ENCODE assay signal across 8 mouse cellular contexts in the genomic region with DNA sequence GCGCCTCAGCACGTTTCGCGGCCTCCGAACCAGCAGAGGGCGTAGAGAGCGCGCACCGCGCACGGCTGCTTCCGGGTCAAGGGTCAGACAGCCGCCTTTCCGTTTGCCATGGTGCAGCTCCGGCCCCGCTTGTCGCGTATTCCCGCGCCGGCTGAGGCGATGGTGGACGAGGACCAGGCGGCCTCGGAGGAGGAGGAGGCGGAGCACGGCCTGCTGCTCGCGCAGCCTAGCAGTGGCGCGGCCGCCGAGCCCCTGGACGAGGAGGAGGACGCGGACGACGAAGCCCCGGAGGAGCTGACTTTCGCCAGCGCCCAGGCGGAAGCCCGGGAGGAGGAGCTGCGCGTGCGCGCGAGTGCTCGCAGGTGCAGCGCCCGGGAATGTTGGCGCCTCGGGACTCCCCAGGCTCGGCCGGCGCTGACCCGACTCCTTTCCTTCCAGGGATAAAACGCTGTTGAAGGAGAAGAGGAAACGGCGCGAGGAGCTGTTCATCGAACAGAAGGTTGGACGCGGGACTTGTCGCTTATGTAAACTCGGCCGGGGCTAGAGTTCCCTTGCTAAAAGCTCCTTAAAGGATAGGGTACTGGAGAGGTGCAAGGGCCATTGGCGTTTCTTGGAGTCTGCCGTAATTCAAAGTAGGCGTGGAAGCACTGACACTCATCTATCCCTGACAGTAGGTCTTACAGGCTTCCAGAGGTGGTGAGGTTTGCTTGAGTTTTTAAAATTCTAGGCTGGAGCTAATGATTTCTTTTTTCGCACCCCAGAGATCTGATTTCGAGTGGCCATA. TPM values are rescaled to one million over a fixed set of nuclear protein-coding genes. Genes with fewer than 3 reads are reported as not detected.
DNase-seq lines count a peak whose midpoint lies in the region; ATAC-seq and TF ChIP-seq lines count a peak whose summit lies in the region.

A gene (plus strand): TSS at position 94 of the 784 bp plus-strand sequence.

- no peaks in the 10 kb centered on the region for H3K9me3 ChIP-seq in CH12.LX (replicated peaks; ENCODE audit: low read length)
- no peaks in the 10 kb centered on the region for H3K9me3 ChIP-seq in forebrain, embryonic 12.5 days
- no peaks in the 10 kb centered on the region for H3K9me3 ChIP-seq in heart, postnatal 0 days (replicated peaks; ENCODE audit: control insufficient read depth, low read length)
- no peaks in the 10 kb centered on the region for H3K9me3 ChIP-seq in liver, embryonic 16.5 days (replicated peaks; ENCODE audit: control insufficient read depth, low read length)
- H3K9me3 ChIP-seq in neural tube, embryonic 13.5 days: no peaks in the 10 kb centered on the region

- ATAC-seq in forebrain, embryonic 12.5 days (ENCODE audit: low FRiP score): peak; percentile 93
- ATAC-seq in heart, postnatal 0 days (ENCODE audit: insufficient read depth, low read depth): peak; percentile 96
- peak; percentile 94 for ATAC-seq in liver, embryonic 16.5 days (ENCODE audit: low read depth)
- ATAC-seq in neural tube, embryonic 13.5 days (ENCODE audit: low read depth): peak; percentile 94

- in situ Hi-C loops in CH12.LX (cut with MboI; ENCODE audit: low pct_ligation_motif_present, low pct_unique_long_range_greater_than_20kb, low sequenced_read_pairs): no loop called here

- dilution Hi-C loops in CH12.LX (cut with MboI; ENCODE audit: extremely low pct_ligation_motif_present, extremely low pct_unique_long_range_greater_than_20kb, low sequenced_read_pairs): no loop called here

- no peak for TF ChIP-seq EP300 in CH12.LX (IDR thresholded peaks at IDR 0.05; ENCODE audit: low read length)
- TF ChIP-seq EP300 in heart, postnatal 0 days (IDR thresholded peaks at IDR 0.05; ENCODE audit: low read depth): no peak

- H3K27me3 ChIP-seq in CH12.LX (replicated peaks): no peaks in the 10 kb centered on the region
- no peaks in the 10 kb centered on the region for H3K27me3 ChIP-seq in forebrain, embryonic 12.5 days
- no peaks in the 10 kb centered on the region for H3K27me3 ChIP-seq in heart, postnatal 0 days (ENCODE audit: control insufficient read depth, insufficient read depth, low read length)
- no peaks in the 10 kb centered on the region for H3K27me3 ChIP-seq in liver, embryonic 16.5 days (ENCODE audit: control insufficient read depth, insufficient read depth, low read depth, low read length)
- no peaks in the 10 kb centered on the region for H3K27me3 ChIP-seq in neural tube, embryonic 13.5 days
- no peaks in the 10 kb centered on the region for H3K27me3 ChIP-seq in testis, adult 2 months (ENCODE audit: control insufficient read depth, insufficient read depth, low read length)

- H3K9ac ChIP-seq in CH12.LX (ENCODE audit: insufficient read depth, low read depth): peak within 1 kb of the TSS; percentile 84
- H3K9ac ChIP-seq in forebrain, embryonic 12.5 days: peak within 1 kb of the TSS; percentile 86
- H3K9ac ChIP-seq in heart, postnatal 0 days (replicated peaks; ENCODE audit: low read depth, low read length): peak within 1 kb of the TSS; percentile 82
- H3K9ac ChIP-seq in liver, embryonic 16.5 days (ENCODE audit: low read depth, low read length): peak within 1 kb of the TSS; percentile 92
- peak within 1 kb of the TSS; percentile 93 for H3K9ac ChIP-seq in neural tube, embryonic 13.5 days

- peak within 1 kb of the TSS; percentile 80 to 81 (median 81) for H3K4me3 ChIP-seq in CH12.LX (replicated peaks in 1 of 3; ENCODE audit: low read depth in 2 of 3, low read length in 2 of 3, poor library complexity in 1 of 3)
- peak within 1 kb of the TSS; percentile 90 for H3K4me3 ChIP-seq in forebrain, embryonic 12.5 days (replicated peaks)
- peak within 1 kb of the TSS; percentile 82 for H3K4me3 ChIP-seq in heart, postnatal 0 days (ENCODE audit: low read depth, low read length)
- peak within 1 kb of the TSS; percentile 96 for H3K4me3 ChIP-seq in liver, embryonic 16.5 days (ENCODE audit: low read depth, low read length)
- peak within 1 kb of the TSS; percentile 86 for H3K4me3 ChIP-seq in neural tube, embryonic 13.5 days
- peak within 1 kb of the TSS; percentile 96 for H3K4me3 ChIP-seq in testis, adult 2 months (ENCODE audit: control insufficient read depth, low read depth, low read length)

- peak within 1 kb of the TSS; percentile 79 for H3K27ac ChIP-seq in CH12.LX (ENCODE audit: insufficient read depth, low read depth)
- peak within 1 kb of the TSS; percentile 97 for H3K27ac ChIP-seq in forebrain, embryonic 12.5 days
- peak within 1 kb of the TSS; percentile 94 for H3K27ac ChIP-seq in heart, postnatal 0 days (ENCODE audit: low read depth)
- peak within 1 kb of the TSS; percentile 93 for H3K27ac ChIP-seq in liver, embryonic 16.5 days (ENCODE audit: low read length)
- H3K27ac ChIP-seq in neural tube, embryonic 13.5 days (replicated peaks): peak within 1 kb of the TSS; percentile 97
- H3K27ac ChIP-seq in testis, adult 2 months (ENCODE audit: control insufficient read depth, insufficient read depth, low read depth, low read length): peak within 1 kb of the TSS; percentile 98

- peaks cover 15% of the 10 kb centered on the region for H3K79me2 ChIP-seq in CH12.LX (replicated peaks; ENCODE audit: control insufficient read depth, extremely low read depth, insufficient read depth, poor library complexity, severe bottlenecking)

- WGBS in forebrain, embryonic 12.5 days: 1% methylated on average over 69 of the region's 72 CpGs
- WGBS in heart, postnatal 0 days: 2% methylated on average over 70 of the region's 72 CpGs
- WGBS in liver, embryonic 16.5 days (ENCODE audit: insufficient replicate concordance): under 1% methylated on average over 71 of the region's 72 CpGs
- 4% methylated on average over 69 of the region's 72 CpGs for WGBS in neural tube, embryonic 13.5 days

- H3K4me2 ChIP-seq in CH12.LX (ENCODE audit: insufficient read depth, low read depth, poor library complexity, severe bottlenecking): peak within 1 kb of the TSS; percentile 90
- peak within 1 kb of the TSS; percentile 78 for H3K4me2 ChIP-seq in forebrain, embryonic 12.5 days
- peak within 1 kb of the TSS; percentile 71 for H3K4me2 ChIP-seq in heart, postnatal 0 days (ENCODE audit: low read depth, low read length)
- peak within 1 kb of the TSS; percentile 78 for H3K4me2 ChIP-seq in liver, embryonic 16.5 days (ENCODE audit: low read depth, low read length)
- peak within 1 kb of the TSS; percentile 86 for H3K4me2 ChIP-seq in neural tube, embryonic 13.5 days

- TF ChIP-seq RAD21 in CH12.LX (IDR thresholded peaks at IDR 0.05; ENCODE audit: low read depth, low read length): no peak

- DNase-seq in CH12.LX (ENCODE audit: extremely low read depth): peak; percentile 89
- peak; percentile 86 for DNase-seq in c-Kit-positive CD71-positive TER-119-negative erythroid progenitor cells, embryonic 14.5 days (ENCODE audit: low read depth)
- peak; percentile 91 for DNase-seq in heart, postnatal 0 days (ENCODE audit: low spot score)
- peak; percentile 98 for DNase-seq in kidney, postnatal 4 days

- peaks cover 16 to 46% of the 10 kb centered on the region in 2 experiments for H3K36me3 ChIP-seq in CH12.LX (replicated peaks in 1 of 2; ENCODE audit: control insufficient read depth in 1 of 2, insufficient read depth in 1 of 2, low read length in 1 of 2)
- H3K36me3 ChIP-seq in forebrain, embryonic 12.5 days (replicated peaks): peaks cover 52% of the 10 kb centered on the region
- peaks cover 48% of the 10 kb centered on the region for H3K36me3 ChIP-seq in heart, postnatal 0 days (replicated peaks; ENCODE audit: control insufficient read depth, insufficient read depth, low read length)
- peaks cover 22% of the 10 kb centered on the region for H3K36me3 ChIP-seq in liver, embryonic 16.5 days (ENCODE audit: control insufficient read depth, insufficient read depth)
- peaks cover 49% of the 10 kb centered on the region for H3K36me3 ChIP-seq in neural tube, embryonic 13.5 days
- H3K36me3 ChIP-seq in testis, adult 2 months (ENCODE audit: control insufficient read depth, insufficient read depth, low read length): no peaks in the 10 kb centered on the region; the same call in 1 of the 2 replicates

- H3K4me1 ChIP-seq in CH12.LX (ENCODE audit: control insufficient read depth in 1 of 2, insufficient read depth in 2 of 2): peaks cover 7 to 25% of the 10 kb centered on the region in 2 experiments; a peak in 3 of 4 replicates
- H3K4me1 ChIP-seq in forebrain, embryonic 12.5 days: peaks cover 11% of the 10 kb centered on the region
- 0 out of 2 replicates have a peak, but pooled peaks cover 7% of the 10 kb centered on the region for H3K4me1 ChIP-seq in heart, postnatal 0 days (ENCODE audit: control insufficient read depth, insufficient read depth)
- H3K4me1 ChIP-seq in liver, embryonic 16.5 days (ENCODE audit: control insufficient read depth, low read depth, low read length): peaks cover 7% of the 10 kb centered on the region
- H3K4me1 ChIP-seq in neural tube, embryonic 13.5 days (replicated peaks): peaks cover 15% of the 10 kb centered on the region
- peaks cover 6% of the 10 kb centered on the region for H3K4me1 ChIP-seq in testis, adult 2 months (ENCODE audit: control insufficient read depth, insufficient read depth, low read length)

- TF ChIP-seq CTCF in CH12.LX (conservative IDR thresholded peaks at IDR 0.05 in 1 of 2, IDR thresholded peaks at IDR 0.05 in 1 of 2; ENCODE audit: low read depth in 2 of 2, low read length in 2 of 2): peak in 1 of 2 experiments; percentile 81; a peak in 2 of 4 replicates
- peak; percentile 90 for TF ChIP-seq CTCF in heart, postnatal 0 days (IDR thresholded peaks at IDR 0.05; ENCODE audit: low read depth)
- TF ChIP-seq CTCF in testis, adult 2 months (IDR thresholded peaks at IDR 0.05; ENCODE audit: control insufficient read depth, insufficient read depth, insufficient replicate concordance, low read depth, low read length): peak; percentile 68; the same call in 1 of the 2 replicates

- TF ChIP-seq POLR2A in CH12.LX (IDR thresholded peaks at IDR 0.05; ENCODE audit: low read depth, low read length): peak; percentile 87
- peak; percentile 88 for TF ChIP-seq POLR2A in testis, adult 2 months (IDR thresholded peaks at IDR 0.05; ENCODE audit: control insufficient read depth, low read depth, low read length)

TF ChIP-seq in CH12.LX, 34 proteins besides CTCF, POLR2A, EP300 and RAD21 (continues in another document):
- peak; percentile 75; the same call in 1 of the 2 replicates for TF ChIP-seq IRF4 (IDR thresholded peaks at IDR 0.05; ENCODE audit: low read depth, low read length)
- TF ChIP-seq NRF1 (IDR thresholded peaks at IDR 0.05; ENCODE audit: low read depth, low read length): peak; percentile 83
- peak; percentile 87; the same call in 1 of the 2 replicates for TF ChIP-seq ZMIZ1 (IDR thresholded peaks at IDR 0.05; ENCODE audit: low read depth, low read length)

RNA-seq across cellular contexts. Expression of the gene that starts here (rescaled TPM):
- total RNA-seq in CH12.LX (2012; rRNA removed) (165 and 167 TPM in 2 replicates), CH12.LX (2014; rRNA removed) (260 and 278 TPM in 2 replicates)
- polyA plus RNA-seq in CH12.LX (2012; ENCODE audit: insufficient read length, low read depth): 317 and 329 TPM in 2 replicates
- polyA plus RNA-seq in forebrain, embryonic 12.5 days (2016; fragmentation: Nextera tagmentation; extraction: Ambion mirVana): 238 and 243 TPM in 2 replicates
- total RNA-seq in heart, postnatal 0 days (2014; rRNA removed; ENCODE audit: low replicate concordance): 36.4 and 54.7 TPM in 2 replicates
- 139 TPM in 2 replicates for polyA plus RNA-seq in heart, postnatal 0 days (2015; fragmentation: Nextera tagmentation; extraction: Ambion mirVana)
- 77.7 and 78.6 TPM in 2 replicates for polyA plus RNA-seq in liver, embryonic 16.5 days (2015; fragmentation: Nextera tagmentation; extraction: Ambion mirVana)
- 159 and 170 TPM in 2 replicates for polyA plus RNA-seq in neural tube, embryonic 13.5 days (2015; fragmentation: Nextera tagmentation; extraction: Ambion mirVana)
- 7.6 and 12.5 TPM in 2 replicates for polyA plus RNA-seq in testis, adult 2 months (2012; rRNA removed)

Comparison
In these comparisons a context has a peak if more than half of its experiments do, and no peak if none do; other contexts are left out.
1. Peak in every context shown above with its lines: DNase-seq, ATAC-seq, H3K4me3 ChIP-seq and H3K27ac ChIP-seq.